Mouse (Mus musculus) inflammation-experienced regulatory T-cells, adult 16 weeks (primary cell): ENCODE results near the gene Cd209b. TPM values are rescaled to one million over a fixed set of nuclear protein-coding genes. Genes with fewer than 3 reads are reported as not detected.

Source experiments
- polyA plus RNA-seq: library from polyadenylated mRNA; unstranded; fragments of 100-300 nt; shearing (Covaris generic); gene quantifications from one replicate; pipeline ENCODE4 v1.2.1, GENCODE M21; 2017

The Cd209b gene
- not detected for polyA plus RNA-seq

GRCm38 (mm10) chr8:3926744-3927143, at the start of gene Cd209b:
TSS of gene Cd209b (minus strand) at chr8:3926844.

DNA sequence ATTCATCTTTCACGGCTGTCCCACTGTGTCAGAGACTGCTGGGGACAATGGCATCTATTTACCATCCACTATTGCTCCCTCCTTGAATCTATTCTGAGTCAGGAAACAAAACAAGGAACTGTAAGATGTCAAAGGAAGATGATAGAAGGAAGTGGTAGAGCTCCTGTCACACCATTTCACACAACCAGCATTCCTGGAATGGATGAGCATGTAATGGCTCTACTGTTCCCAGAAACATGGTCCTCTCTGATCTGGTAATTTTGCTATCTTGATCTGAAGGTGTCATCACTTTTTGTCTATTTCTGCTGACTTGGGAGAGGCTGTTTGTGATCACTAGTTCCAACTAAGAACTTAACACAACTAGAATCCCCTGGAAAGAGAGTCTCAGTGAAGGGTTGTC, 28.0 kb upstream of the Cd209b start, which contains the start of gene Cd209c:
Gene Cd209c (minus strand): TSS at position 101 of the 400 bp plus-strand sequence.

GRCm38 (mm10) chr8:3878455-3878854, 48.2 kb downstream of the Cd209b start, which contains the start of gene Cd209d:
TSS of gene Cd209d (minus strand) at chr8:3878555.

Other genes starting within 250 kb of the Cd209b start
- gene Fcer2a, start 232.7 kb downstream of the Cd209b start, polyA plus RNA-seq = 3.1 TPM
- not detected for gene Clec4g, start 206.2 kb downstream of the Cd209b start, polyA plus RNA-seq
- gene Cd209a, start 177.9 kb downstream of the Cd209b start, polyA plus RNA-seq = 0.46 TPM
- not detected for gene Cd209e, start 72.5 kb downstream of the Cd209b start, polyA plus RNA-seq
- gene Cd209d, start 48.3 kb downstream of the Cd209b start, polyA plus RNA-seq = not detected
- 0.37 TPM for gene Cd209c, start 27.9 kb upstream of the Cd209b start, polyA plus RNA-seq
- not detected for gene Cd209f, start 179.0 kb upstream of the Cd209b start, polyA plus RNA-seq
- gene Cd209g, start 207.3 kb upstream of the Cd209b start, polyA plus RNA-seq = not detected
- gene Evi5l, start 239.7 kb upstream of the Cd209b start, polyA plus RNA-seq = 19.4 TPM